Mouse (Mus musculus): ENCODE results near the gene Dapk1.
"Not testable (repeated sequence)": the region's sequence is repeated elsewhere in the genome, so short reads cannot be mapped to it uniquely, and the experiment has no call there.

Gene Dapk1

DNA sequence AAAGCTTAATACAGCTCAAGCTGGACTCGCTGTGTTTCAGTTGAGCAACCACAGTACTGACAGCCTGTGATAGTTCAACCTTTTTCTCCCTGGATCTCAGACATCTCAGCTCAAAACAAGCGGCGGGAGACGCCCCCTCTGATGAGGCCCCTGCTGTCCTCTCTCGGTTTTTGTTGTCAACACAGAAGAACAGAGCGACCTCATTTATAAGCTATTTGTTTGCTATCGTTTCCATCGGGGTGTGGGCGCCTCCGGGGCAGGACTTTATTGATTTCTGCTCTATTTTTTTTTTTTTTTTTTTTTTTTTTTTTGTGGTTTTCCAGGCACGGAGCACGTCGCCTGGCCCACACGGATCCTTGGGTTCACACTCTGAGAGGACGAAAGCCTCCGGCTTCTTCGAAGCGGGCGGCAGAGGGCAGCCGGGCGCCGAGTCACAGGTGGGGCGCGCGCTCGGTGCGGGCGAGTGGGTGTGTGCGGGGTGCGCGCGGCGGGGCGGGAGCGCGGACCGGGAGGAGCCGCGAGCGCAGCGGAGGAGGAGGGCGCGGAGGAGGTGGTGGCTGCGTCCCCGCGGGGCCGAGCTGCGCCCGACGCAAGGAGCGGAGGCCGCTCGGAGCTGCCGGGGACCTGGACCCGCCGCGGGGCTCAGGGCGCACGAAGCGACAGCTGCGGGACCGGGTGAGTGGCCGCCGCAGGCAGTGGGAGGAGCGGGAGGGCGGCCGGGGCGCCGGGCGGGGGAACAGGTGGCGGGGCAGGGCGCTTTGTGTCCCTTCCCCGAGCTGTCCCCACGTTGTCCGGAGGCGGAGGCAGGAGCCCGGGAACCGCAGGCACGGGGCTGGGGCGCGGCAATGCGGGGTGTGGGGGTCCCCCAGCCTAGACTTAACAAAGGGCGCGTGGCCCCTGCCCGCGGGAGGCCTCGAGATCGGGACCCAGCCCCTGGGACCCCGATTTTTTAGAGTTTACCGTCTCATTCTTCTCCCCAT, at the start of gene Dapk1:
Gene Dapk1, plus strand, starts transcription at position 512 of the 980 bp plus-strand sequence.
- DNase-seq (ENCODE audit: low spot score in 2 of 2) = peak; percentile 24 to 66

DNA sequence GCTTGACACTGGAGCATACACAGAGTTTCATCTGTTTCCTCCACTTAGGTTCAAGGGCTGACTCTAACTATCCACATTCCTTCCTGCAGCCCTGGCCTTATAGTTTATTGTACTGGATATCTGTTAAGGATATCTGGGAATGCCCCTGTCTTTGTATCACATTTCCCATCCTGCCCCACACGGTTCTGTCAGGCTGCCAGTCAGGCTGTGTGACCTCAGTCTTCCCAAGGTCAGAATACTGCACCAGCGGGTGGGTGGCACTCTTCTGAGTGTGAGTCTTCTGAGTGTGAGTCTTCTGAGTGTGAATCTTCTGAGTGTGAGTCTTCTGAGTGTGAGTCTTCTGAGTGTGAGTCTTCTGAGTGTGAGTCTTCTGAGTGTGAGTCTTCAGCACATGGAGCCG, 48.4 kb upstream of the Dapk1 start:
- DNase-seq (ENCODE audit: low spot score in 2 of 2) = no peak

DNA sequence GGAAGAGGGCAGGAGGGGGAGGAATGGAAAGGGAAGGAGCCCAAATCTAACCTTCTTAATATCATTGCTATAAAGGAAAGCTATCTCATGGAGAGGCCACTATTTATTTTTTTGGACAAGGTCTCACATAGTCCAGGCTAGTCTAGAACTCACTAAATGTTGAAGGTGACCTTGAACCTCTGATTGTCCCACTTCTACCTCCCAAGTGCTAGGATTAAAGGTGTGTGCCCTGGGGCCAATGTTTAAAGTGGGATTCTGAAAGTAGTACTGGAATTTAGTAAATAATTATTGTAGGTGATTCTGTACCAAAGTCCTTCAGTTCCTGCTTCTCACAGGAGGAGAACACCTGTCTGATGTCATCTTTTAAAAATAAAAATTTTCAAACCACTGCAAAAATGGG, 45.3 kb upstream of the Dapk1 start:
- DNase-seq (ENCODE audit: low spot score in 2 of 2) = no peak

DNA sequence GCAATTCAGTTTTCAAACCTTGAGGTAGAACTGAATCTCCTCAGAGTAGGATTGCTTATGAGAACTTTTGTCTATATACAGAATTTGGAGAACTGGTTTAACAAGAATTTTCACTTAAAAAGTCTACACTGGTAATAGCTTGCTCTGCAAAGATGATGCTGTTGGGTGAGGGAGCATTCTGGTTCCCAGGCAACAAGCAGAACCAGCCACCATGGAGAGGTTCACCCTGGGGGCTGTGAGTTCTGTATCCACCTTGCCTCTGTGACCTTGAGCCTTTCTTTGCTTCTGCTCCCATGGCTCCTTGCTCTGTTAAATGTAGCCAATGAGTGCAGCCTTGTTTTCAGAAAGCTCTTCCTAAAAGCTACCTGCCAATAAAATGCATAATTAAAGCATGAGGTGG, 44.8 kb upstream of the Dapk1 start:
- DNase-seq (ENCODE audit: low spot score in 2 of 2) = no peak

DNA sequence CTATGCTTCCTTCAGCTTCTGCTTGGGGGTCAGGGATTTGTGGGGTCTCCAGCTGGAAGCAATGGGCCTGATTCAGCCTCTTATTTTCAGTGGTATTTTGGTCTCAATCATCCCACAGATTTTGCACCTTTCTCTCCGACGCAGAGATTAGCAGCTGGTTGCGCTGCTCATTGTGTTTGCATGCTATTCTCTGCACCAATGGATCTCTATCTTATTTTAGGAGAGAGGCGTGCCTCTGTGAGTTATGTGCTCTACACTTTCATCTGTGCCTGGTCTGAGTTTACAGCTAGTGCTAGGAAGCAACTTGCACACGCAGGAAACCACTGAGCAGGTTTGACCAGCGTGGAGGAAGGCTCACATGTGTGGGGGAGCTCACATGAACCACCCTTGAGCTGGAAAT, 37.4 kb upstream of the Dapk1 start:
- no peak for DNase-seq (ENCODE audit: low spot score in 2 of 2)

DNA sequence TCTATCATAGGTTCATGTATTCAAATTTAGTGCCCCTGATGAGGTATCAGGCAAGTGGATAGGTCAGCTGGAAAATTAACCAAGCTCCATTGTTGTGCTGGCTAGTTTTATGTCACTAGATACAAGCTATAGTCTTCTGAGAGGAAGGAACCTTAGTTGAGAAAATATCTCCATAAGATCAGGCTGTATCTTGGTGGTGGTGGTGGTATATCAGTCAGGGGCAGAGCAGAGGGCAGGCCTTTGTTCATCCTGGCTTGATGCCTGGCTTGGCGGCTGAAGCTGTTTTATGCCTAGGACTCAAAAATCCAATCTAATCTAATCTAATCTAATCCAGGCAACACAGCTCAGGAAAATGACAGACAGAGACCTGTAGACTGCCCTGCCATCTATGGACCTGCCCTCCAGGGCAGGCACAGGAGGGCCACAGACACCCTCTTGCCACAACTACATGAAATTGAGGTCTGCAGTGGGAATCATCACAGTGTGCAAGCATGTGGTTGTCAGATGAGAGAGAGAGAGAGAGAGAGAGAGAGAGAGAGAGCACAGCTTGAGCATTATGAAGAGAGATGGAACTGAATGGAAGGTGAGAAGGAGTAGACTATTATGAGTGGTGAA, 32.7 kb upstream of the Dapk1 start:
- no peak for DNase-seq (ENCODE audit: low spot score in 2 of 2)

DNA sequence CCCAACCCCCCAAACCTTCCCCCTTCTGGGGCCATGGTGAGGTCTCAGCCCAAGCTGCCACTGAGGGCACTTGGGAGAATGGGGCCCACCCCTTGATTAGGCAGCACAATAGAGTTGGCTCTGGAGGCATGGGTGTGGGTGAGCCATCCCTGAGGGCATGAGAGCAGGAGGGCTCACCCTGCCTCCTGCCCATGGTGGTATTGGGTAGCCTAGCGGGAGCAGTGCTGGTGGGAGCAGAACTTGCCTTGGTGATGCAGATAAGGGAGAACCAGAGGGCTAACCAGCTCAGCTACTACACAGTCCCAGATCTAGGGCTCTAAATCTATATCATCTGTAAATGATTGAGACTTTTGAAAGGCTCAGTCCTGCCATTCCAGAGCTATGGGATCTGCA, 32.2 kb upstream of the Dapk1 start:
- DNase-seq (ENCODE audit: low spot score in 2 of 2) = no peak

DNA sequence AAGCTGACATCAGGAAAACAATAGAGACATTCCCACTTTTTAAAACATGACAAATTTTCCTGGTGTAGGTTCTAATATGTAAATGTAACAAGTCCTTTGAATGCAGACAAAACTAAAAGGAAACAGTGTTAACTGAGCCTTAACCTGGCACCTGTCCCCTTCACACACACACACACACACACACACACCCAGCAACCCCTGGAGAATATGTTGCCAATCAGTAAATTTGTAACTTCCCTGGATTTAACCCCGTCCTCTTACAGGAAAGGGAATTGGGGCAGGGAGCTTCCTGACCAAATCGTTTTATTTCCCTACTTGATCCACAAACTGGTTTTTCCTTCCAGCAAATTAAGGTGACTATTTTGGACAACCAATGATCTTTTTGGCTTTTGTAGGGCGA, 28.2 kb upstream of the Dapk1 start:
- DNase-seq (ENCODE audit: low spot score in 2 of 2) = no peak

DNA sequence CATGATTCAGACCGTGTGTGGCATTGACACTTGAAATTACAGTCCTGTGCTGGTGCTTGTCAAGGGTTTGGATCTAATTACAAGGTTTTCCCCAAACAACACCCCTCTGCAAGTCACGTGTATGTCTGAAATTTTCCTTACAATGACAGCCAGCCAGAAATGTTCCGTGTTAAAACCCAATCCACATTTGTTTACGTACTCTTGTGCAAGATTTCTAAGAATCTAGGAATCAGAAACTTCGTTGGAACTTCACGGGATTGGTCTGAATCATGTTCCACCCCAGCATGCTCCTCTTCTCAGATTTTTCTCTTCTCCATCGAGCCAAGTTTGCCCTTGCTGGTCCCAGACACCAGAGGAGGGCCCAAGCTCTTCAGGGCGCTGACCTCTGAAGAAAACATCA, 27.8 kb upstream of the Dapk1 start:
- DNase-seq (ENCODE audit: low spot score in 2 of 2) = no peak

DNA sequence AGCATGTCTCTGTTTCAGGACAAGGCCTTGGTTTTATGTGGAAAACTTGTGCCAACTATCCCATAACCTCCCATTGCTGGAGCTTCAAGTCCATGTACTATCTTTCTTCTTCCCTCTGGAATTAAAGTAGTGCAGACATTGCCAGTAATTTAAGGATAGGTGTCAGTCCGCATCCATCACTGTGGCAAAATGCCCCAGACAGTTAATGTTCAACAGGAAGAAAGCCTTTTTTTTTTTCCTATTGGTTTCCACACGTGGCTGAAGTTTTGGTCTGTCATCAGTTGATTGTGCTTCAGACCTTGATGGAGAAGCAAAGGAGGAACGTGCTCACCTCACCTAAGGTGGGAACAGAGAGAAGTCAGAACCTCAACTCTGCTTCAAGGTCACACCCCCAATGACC, 23.2 kb upstream of the Dapk1 start:
- no peak for DNase-seq (ENCODE audit: low spot score in 2 of 2)

DNA sequence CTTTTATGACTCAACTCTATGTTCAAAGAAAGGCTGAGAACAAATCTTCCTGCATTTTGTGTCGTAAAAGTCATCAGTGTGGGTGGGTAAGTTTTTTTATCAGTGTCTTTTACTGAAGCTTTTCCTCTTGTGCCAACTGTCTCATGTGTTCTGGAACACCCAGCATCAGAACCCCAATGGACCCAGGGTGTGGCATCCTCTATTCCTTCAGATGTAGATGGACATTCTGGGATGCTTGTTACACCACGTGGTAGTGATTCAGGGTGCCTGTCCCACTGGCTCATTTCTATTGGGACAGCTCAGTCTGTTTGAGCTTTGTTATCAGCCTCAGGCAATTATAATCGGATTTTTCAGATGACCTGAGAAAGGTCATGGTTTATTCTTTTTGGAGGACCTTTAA, 6.9 kb upstream of the Dapk1 start:
- DNase-seq (ENCODE audit: low spot score in 2 of 2) = no peak

DNA sequence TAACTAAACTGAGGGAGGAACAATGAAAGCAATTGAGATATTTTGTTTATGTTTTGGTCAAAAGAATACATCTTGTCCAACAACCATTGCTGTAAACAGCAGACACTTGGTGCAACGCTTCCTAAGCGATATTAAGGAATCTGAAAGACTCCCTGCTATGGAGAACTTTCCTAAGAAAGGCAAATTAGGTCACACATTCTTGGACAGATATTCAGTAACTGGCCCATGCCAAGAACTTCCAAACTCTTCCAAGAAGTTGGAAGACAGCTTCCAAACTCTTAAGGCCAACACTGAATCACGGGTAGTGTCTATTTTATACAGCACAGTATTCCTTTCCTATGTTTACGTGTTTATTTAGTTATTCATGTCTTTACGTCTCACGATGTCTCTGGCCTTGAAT, 6.2 kb upstream of the Dapk1 start:
- no peak for DNase-seq (ENCODE audit: low spot score in 2 of 2)

DNA sequence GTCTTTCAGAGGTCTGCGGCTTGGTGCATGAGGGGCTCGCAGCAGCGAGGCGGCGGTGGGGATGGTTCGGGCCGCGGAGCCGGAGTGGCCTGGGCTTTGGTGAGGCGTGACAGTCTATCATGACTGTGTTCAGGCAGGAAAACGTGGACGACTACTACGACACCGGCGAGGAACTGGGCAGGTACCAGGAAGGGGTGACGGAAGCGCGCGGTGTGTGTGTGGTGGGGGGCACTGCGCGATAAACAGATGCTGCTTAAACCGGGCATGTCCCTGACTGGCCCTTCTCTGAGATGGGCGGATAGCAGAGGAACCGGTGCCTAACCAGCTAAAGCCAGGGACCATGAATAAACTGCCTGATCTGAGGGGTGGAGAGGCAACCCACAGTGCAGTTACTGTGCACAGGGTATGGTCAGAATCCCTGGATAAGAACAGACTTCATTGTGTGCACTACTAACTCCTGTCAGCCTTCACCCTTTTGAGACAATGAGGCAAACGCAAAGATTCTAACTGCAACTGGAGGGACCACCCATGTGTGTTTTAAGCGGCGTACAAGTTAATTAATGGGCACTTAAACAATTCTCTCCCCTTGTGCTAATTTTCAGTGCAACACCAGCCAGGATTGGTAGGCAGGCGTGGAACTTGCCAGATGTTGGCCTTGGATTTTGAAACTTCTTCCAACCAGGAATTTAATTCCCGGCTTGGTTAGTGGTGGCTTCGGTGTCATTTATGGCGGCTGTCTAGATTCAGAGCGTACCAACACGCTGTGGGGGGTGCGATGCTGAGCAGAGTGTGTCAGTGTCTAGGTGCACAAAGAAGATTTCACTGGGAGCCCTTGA, 887 bp downstream of the Dapk1 start:
- DNase-seq (ENCODE audit: low spot score in 2 of 2) = peak in 1 of 2 experiments; percentile 18

DNA sequence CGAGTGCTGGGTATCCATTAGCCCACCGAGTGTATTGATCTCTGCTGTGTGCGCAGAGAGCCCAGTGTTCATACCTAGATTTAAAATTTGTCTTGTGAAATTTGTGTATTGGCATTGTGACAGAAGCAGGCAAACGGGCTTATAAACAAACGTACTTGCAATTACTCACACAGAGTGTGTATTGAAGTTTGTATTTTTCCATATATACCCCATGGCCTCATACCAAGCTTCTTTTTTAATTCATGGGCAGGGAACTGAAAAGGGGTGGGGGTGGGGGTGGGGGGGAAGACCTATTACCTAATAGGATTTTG, 1.5 kb downstream of the Dapk1 start:
- DNase-seq (ENCODE audit: low spot score in 2 of 2) = no peak

DNA sequence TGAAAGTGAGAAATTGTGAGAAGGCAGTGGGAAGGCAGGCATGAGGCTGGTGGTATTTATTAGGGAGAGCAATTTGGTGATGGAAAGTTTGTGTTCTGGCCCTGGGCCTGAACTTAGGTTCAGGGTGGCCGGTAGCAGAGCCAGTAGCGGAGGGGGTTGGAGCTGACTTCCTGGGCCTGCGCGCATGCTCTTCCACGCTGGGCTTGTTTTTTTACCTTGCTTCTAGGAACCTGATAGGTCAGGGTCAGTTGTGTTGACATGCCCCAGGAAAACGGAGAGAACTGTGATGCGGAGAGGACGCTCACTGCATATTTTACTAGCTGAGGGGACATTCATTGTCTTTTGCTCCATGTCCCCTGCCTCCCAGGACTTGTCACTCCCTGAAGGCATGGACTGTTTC, 5.7 kb downstream of the Dapk1 start:
- DNase-seq (ENCODE audit: low spot score in 2 of 2) = no peak

DNA sequence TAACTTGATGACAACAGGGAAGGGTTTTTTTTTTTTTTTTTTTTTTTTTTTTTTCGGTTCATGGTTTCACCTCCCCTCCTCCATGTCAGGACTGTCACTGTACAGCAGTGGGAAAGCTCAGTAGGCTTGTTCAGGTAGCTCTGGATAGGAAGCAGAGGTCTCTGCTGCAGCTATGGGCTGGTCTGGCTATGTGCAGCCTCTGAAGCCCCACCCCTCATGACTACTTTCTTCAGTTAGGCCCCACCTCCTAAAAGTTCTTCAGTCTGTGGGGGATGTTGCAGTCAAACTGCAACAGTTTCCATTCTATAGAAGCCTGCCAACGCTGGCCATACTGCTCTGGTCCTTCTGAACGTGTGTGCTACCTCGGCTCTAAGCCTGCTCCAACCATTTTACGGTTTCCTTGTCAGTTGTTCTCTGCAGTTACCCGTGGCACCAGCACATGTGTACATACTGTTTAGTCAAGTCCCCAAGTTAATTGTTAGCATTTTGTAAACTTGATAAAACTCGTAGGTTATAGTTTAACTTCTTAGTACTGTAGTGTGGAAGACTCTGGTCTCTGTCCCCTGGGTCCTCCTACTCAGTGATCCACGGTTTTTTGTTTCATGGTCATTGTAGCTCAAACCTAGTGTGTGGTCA, 6.8 kb downstream of the Dapk1 start:
- no peak for DNase-seq (ENCODE audit: low spot score in 2 of 2)

DNA sequence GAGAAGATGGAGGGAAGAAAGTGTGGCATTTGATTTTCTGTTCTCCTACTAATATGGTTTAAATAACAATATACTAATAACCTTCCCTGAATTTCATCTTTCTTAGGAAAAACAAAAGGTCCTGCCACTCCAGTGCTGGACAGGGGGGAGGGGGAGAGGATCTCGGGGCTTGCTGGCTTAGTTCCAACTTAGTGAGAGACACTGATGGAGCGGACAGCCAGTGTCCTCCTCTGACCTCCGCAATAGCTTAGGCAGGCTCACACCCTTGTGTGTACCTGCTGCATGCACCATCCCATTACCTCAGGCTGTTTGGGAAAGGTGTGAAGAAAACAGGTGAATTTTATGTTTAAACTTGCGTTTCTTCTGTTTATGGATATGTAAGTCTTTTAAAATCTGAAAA, 7.5 kb downstream of the Dapk1 start:
- no peak for DNase-seq (ENCODE audit: low spot score in 2 of 2)

DNA sequence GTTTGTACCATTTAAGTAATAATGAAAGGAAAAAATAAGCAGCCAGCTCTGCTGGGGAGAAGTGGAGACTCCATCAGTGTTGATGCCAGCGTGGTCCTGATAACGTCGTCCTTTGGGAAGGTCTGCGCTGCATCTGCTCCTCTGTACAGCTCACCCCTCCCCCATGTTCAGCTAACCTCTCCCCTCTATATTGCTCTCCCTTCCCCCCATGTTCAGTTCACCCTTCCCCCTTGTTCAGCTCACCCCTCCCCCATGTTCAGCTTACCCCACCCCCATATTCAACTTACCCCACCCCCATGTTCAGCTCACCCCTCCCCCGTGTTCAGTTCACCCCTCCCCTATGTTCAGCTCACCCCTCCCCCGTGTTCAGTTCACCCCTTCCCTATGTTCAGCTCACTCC, 8.8 kb downstream of the Dapk1 start:
- no peak for DNase-seq (ENCODE audit: low spot score in 2 of 2)

DNA sequence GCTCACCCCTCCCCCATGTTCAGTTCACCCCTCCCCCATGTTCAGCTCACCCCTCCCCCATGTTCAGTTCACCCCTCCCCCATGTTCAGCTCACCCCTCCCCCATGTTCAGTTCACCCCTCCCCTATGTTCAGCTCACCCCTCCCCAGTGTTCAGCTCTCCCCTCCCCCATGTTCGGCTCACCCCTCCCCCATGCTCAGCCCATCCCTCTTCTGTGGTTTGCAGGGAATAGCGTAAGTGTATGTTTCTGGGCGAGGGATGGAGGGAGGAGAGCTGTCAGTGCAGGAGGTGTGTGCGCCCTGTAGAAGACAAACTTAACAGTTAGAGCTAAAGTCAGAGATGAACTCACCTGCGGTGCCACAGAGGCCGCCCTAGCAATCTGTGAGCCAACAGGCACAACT, 9.2 kb downstream of the Dapk1 start:
- DNase-seq (ENCODE audit: low spot score in 2 of 2) = not testable (repeated sequence)

DNA sequence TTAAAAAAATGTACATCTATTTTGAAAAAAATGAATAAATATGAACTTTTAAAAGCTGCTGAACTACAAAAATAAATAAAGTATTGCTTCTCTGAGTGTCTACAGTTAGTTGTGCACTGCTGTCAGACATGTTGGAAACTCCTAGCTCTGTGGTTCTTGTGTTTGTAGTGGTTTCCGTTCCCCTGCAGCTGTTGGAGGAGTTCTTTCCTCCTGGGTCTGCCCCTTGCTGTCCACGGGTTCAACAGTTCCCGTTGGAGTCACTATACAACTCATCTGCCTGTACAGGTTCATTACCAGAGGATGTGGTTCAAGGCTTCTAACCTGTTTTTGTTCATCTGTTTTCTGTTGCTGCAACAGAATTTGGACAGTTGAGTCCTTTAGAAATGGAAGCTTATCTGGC, 10.4 kb downstream of the Dapk1 start:
- DNase-seq (ENCODE audit: low spot score in 2 of 2) = no peak

DNA sequence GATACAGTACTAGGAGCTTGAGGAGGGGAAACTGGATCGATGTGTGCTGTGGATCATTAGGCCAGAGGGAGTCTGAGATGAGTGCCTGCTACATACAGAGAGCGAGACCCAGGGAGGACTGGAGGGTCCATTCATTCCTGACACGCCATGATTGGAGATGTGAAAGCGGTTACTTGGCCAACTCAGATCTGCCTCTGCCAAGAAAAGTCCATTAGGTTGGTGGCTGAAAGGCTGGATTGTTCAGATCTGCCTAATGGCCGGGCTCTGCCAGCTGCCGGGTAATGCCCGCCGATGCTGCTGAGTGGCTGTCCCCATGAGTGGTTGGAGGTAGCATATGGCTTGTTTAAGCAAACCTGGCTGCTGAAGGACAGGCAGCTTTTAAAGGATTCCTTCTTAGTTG, 12.4 kb downstream of the Dapk1 start:
- DNase-seq (ENCODE audit: low spot score in 2 of 2) = no peak

DNA sequence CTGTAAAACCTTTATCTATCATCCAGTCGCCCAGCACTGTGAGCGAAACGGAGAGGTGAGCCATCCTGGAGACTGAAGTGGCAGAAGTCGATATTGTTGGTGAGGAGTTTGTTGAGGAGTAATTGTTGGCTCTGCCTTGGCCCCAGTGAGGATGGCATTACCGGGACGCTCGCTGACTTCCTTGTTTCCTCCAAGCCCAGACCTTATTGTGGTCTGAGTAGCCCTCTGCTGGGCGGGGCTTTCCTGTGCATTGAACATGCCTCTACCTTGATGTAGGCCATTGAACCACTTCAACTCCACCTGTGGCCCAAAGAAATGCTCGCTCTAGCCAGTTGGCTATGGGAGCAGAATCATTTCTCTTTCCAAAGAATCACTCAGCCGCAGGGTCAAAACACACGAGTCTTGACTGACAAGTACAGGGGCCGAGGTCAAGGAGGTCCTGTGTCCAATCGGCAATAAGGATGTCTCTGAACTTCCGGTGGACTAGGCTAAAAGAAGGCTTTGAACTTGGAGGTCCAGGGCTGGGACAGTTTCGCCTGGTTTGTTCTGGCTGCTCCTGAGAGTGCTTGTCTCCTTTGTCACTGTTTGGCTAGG, 13.4 kb downstream of the Dapk1 start:
- DNase-seq (ENCODE audit: low spot score in 2 of 2) = no peak

All from spleen, postnatal 10 days (tissue).